Mouse (Mus musculus) G1E (cell line): Measurements from ENCODE around the gene Tenm2.

Source experiments
- CTCF ChIP-seq: IDR thresholded peaks from 2 replicates; pipeline ENCODE4 v1.5.1; 2012; ENCODE audit warnings: low read depth, low read length, inconsistent platforms, mixed read lengths
- GATA1 ChIP-seq: IDR thresholded peaks from 2 replicates; pipeline ENCODE4 v1.6.1; 2012; ENCODE audit warnings: borderline replicate concordance, low read length, inconsistent platforms, mixed read lengths
- GATA2 ChIP-seq: IDR thresholded peaks from 2 replicates; pipeline ENCODE4 v1.6.1; 2012; ENCODE audit warnings: low read depth, low read length, inconsistent platforms, borderline replicate concordance
- POLR2AphosphoS5 ChIP-seq: IDR thresholded peaks from 2 replicates; pipeline ENCODE4 v1.6.1; 2012; ENCODE audit warnings: low read depth, low read length, inconsistent platforms; ENCODE audit not compliant: insufficient replicate concordance
- TAL1 ChIP-seq: conservative IDR thresholded peaks from 2 replicates; pipeline ENCODE4 v1.6.1; 2012; ENCODE audit warnings: low read depth, low read length, inconsistent platforms, mixed read lengths

GRCm38 (mm10) chr11:36700951-36701350 lies 534.8 kb downstream of the Tenm2 start:
- TF ChIP-seq CTCF (no peak), GATA1 (no peak), POLR2AphosphoS5 (no peak), TAL1 (no peak), GATA2 (no peak)
